Mouse (Mus musculus) cerebellum, adult 11-12 months (tissue): ENCODE measurements around the gene Map9.
"Not testable (repeated sequence)": the region's sequence is repeated elsewhere in the genome, so short reads cannot be mapped to it uniquely, and the experiment has no call there.

ENCODE experiments used
- DNase-seq: peaks from one replicate; pipeline ENCODE4 v3.0.0; 2022

Gene Map9

GRCm38 (mm10) chr3:82357797-82358524, at the start of gene Map9:
Gene Map9, plus strand, starts transcription at chr3:82358044.
- DNase-seq: peak; percentile 100

- no peak for DNase-seq
These were observed 42.1 kb upstream of the Map9 start for GRCm38 (mm10) chr3:82315728-82316127.

- DNase-seq: not testable (repeated sequence)
These were observed 31.1 kb upstream of the Map9 start for GRCm38 (mm10) chr3:82326736-82327135.

GRCm38 (mm10) chr3:82332067-82332466, 25.8 kb upstream of the Map9 start:
- no peak for DNase-seq

GRCm38 (mm10) chr3:82332536-82332935, 25.3 kb upstream of the Map9 start:
- no peak for DNase-seq

- peak; percentile 9 for DNase-seq
These were observed 24.5 kb upstream of the Map9 start for GRCm38 (mm10) chr3:82333128-82333969.

GRCm38 (mm10) chr3:82340111-82340510, 17.7 kb upstream of the Map9 start:
- no peak for DNase-seq

- no peak for DNase-seq
These were observed 9.5 kb upstream of the Map9 start for GRCm38 (mm10) chr3:82348277-82348860.

- DNase-seq: no peak
These were observed 7.5 kb upstream of the Map9 start for GRCm38 (mm10) chr3:82350321-82350720.

GRCm38 (mm10) chr3:82357340-82357739, 504 bp upstream of the Map9 start:
- DNase-seq: no peak

- no peak for DNase-seq
These were observed 1.2 kb downstream of the Map9 start for GRCm38 (mm10) chr3:82359036-82359435.

GRCm38 (mm10) chr3:82362452-82362851, 4.6 kb downstream of the Map9 start:
- no peak for DNase-seq

GRCm38 (mm10) chr3:82364505-82364904, 6.7 kb downstream of the Map9 start:
- DNase-seq: no peak

- no peak for DNase-seq
These were observed 7.1 kb downstream of the Map9 start for GRCm38 (mm10) chr3:82364988-82365387.

- no peak for DNase-seq
These were observed 11.4 kb downstream of the Map9 start for GRCm38 (mm10) chr3:82369063-82369860.

- DNase-seq: no peak
These were observed 12.7 kb downstream of the Map9 start for GRCm38 (mm10) chr3:82370439-82371011.

- no peak for DNase-seq
These were observed 19.1 kb downstream of the Map9 start for GRCm38 (mm10) chr3:82376965-82377364.

GRCm38 (mm10) chr3:82382325-82382724, 24.5 kb downstream of the Map9 start:
- DNase-seq: no peak

GRCm38 (mm10) chr3:82385091-82385490, 27.2 kb downstream of the Map9 start:
- DNase-seq: no peak

- no peak for DNase-seq
These were observed 48.0 kb downstream of the Map9 start for GRCm38 (mm10) chr3:82405830-82406229.

GRCm38 (mm10) chr3:82406336-82406735, 48.5 kb downstream of the Map9 start:
- peak; percentile 96 for DNase-seq

GRCm38 (mm10) chr3:82407432-82407831, 49.6 kb downstream of the Map9 start:
- peak; percentile 45 for DNase-seq
